Mouse (Mus musculus): ENCODE measurements around the gene Krt8.

- TF ChIP-seq CTCF (IDR thresholded peaks at IDR 0.05; ENCODE audit: borderline replicate concordance, control insufficient read depth, extremely low read depth, insufficient read depth, low read length, poor library complexity) = no peak
- TF ChIP-seq POLR2A (IDR thresholded peaks at IDR 0.05; ENCODE audit: control insufficient read depth, extremely low read depth, insufficient read depth, low read length, poor library complexity) = no peak
These were observed 8.6 kb downstream of the Krt8 start for GRCm38 (mm10) chr15:101995484-101996236.
